Mouse (Mus musculus) forebrain, embryonic 14.5 days (tissue): ENCODE results near the gene Nags. TPM values are rescaled to one million over a fixed set of nuclear protein-coding genes. Genes with fewer than 3 reads are reported as not detected.
"Not testable (repeated sequence)": the region's sequence is repeated elsewhere in the genome, so short reads cannot be mapped to it uniquely, and the experiment has no call there.

Experiments
- ATAC-seq: fragments of 200-750 bp; cut with Nextera tagmentation; 2 replicates; pipeline ENCODE4 v1.8.0; 2017; ENCODE audit warnings: mild to moderate bottlenecking, moderate library complexity
- DNase-seq: peaks from one replicate; pipeline ENCODE4 v3.0.0-alpha.2; 2015; ENCODE audit warnings: low spot score
- H3K27ac ChIP-seq: fragments of 300-500 bp; sonication (generic); 2 replicates; pipeline ENCODE4 v1.5.1; 2014; ENCODE audit warnings: low read depth, mild to moderate bottlenecking, control low read depth, low read length, moderate library complexity
- H3K27me3 ChIP-seq: fragments of 300-500 bp; sonication (generic); replicated peaks from 2 replicates; pipeline ENCODE4 v1.6.1; 2014; ENCODE audit warnings: low read length, control low read depth, mixed read lengths; ENCODE audit not compliant: control insufficient read depth, insufficient read depth
- H3K36me3 ChIP-seq: fragments of 300-500 bp; sonication (generic); 2 replicates; pipeline ENCODE4 v1.6.1; 2014; ENCODE audit warnings: low read length, control low read depth; ENCODE audit not compliant: control insufficient read depth, insufficient read depth
- H3K4me1 ChIP-seq: fragments of 300-500 bp; sonication (generic); 2 replicates; pipeline ENCODE4 v1.6.1; 2014; ENCODE audit warnings: antibody characterized with exemption, low read length, control low read depth; ENCODE audit not compliant: control insufficient read depth, insufficient read depth
- H3K4me2 ChIP-seq: fragments of 300-500 bp; sonication (generic); 2 replicates; pipeline ENCODE4 v1.6.1; 2014; ENCODE audit warnings: mild to moderate bottlenecking, control low read depth, low read length
- H3K4me3 ChIP-seq: fragments of 300-500 bp; sonication (generic); 2 replicates; pipeline ENCODE4 v1.5.1; 2014; ENCODE audit warnings: low read depth, low read length, control low read depth
- H3K9ac ChIP-seq: fragments of 300-500 bp; sonication (generic); 2 replicates; pipeline ENCODE4 v1.6.1; 2014; ENCODE audit warnings: mild to moderate bottlenecking, low read length, control low read depth, moderate library complexity
- H3K9me3 ChIP-seq: fragments of 300-500 bp; sonication (generic); replicated peaks from 2 replicates; pipeline ENCODE4 v1.6.1; 2016; ENCODE audit warnings: low read length, control low read depth, mixed read lengths; ENCODE audit not compliant: control insufficient read depth
- WGBS: fragments of 180-500 bp; shearing (Covaris S2); extraction: QIAGEN DNeasy Blood & Tissue Kit; methylation state at CpG from one replicate; pipeline ENCODE4 v1.1.7; 2014; 5-methylcytosine and 5-hydroxymethylcytosine counted together
- polyA plus RNA-seq: library from polyadenylated mRNA; unstranded; fragments of >200 nt; fragmentation: Nextera tagmentation; extraction: Ambion mirVana; gene quantifications from 2 replicates; pipeline ENCODE4 v1.2.1, GENCODE M21; 2014

Gene Nags
- polyA plus RNA-seq, 1 experiment from 2014 or later = 0.17 TPM

GRCm38 (mm10) chr11:102146005-102146404 lies 692 bp downstream of the Nags start:
- no peak overlapping the region for H3K4me2 ChIP-seq

GRCm38 (mm10) chr11:102146531-102146930 lies 1.2 kb downstream of the Nags start:
- H3K4me2 ChIP-seq = no peak overlapping the region
- DNase-seq (no peak), ATAC-seq (no peak)
- no peaks in the 10 kb centered on the region for H3K9me3 ChIP-seq
- H3K36me3 ChIP-seq = no peaks in the 10 kb centered on the region
- H3K27ac ChIP-seq = no peak overlapping the region
- H3K27me3 ChIP-seq = peaks cover 62% of the 10 kb centered on the region
- H3K9ac ChIP-seq = no peak overlapping the region
- no peak overlapping the region for H3K4me3 ChIP-seq
- 7% methylated on average over 17 of the region's 17 CpGs for WGBS
- H3K4me1 ChIP-seq = no peaks in the 10 kb centered on the region

More at GRCm38 (mm10) chr11:102146005-102146404, 692 bp downstream of the Nags start:
- Histone ChIP-seq H3K36me3 (no peaks in the 10 kb centered on the region), H3K27me3 (peaks cover 62% of the 10 kb centered on the region), H3K9ac (no peak overlapping the region), H3K9me3 (no peaks in the 10 kb centered on the region), H3K4me1 (no peaks in the 10 kb centered on the region), H3K27ac (no peak overlapping the region), H3K4me3 (no peak overlapping the region)
- 8% methylated on average over 16 of the region's 16 CpGs for WGBS
- no peak for DNase-seq
- ATAC-seq = no peak

GRCm38 (mm10) chr11:102147213-102147989 lies 2.1 kb downstream of the Nags start:
- no peak for ATAC-seq
- 15% methylated on average over 34 of the region's 34 CpGs for WGBS
- H3K9ac ChIP-seq = no peak overlapping the region
- H3K9me3 ChIP-seq = no peaks in the 10 kb centered on the region
- peaks cover 62% of the 10 kb centered on the region for H3K27me3 ChIP-seq
- 0 out of 2 replicates have a peak, but pooled peaks cover under 1% of the 10 kb centered on the region for H3K36me3 ChIP-seq
- DNase-seq = no peak
- H3K4me2 ChIP-seq = no peak overlapping the region
- no peak overlapping the region for H3K27ac ChIP-seq
- no peaks in the 10 kb centered on the region for H3K4me1 ChIP-seq
- H3K4me3 ChIP-seq = no peak overlapping the region

GRCm38 (mm10) chr11:102156039-102156785 lies 10.9 kb downstream of the Nags start, which contains the start of gene Tmem101:
Gene Tmem101 (minus strand): TSS chr11:102156404.
- peak; percentile 96 for DNase-seq
- WGBS = under 1% methylated on average over 37 of the region's 37 CpGs
- Histone ChIP-seq H3K4me3 (peak within 1 kb of the TSS; percentile 72), H3K4me1 (peaks cover 6% of the 10 kb centered on the region), H3K9ac (peak within 1 kb of the TSS; percentile 78), H3K4me2 (peak within 1 kb of the TSS; percentile 89), H3K27ac (peak within 1 kb of the TSS; percentile 62), H3K27me3 (no peaks in the 10 kb centered on the region), H3K36me3 (peaks cover 23% of the 10 kb centered on the region), H3K9me3 (no peaks in the 10 kb centered on the region)
- ATAC-seq = peak; percentile 93

- Histone ChIP-seq H3K4me2 (no peak overlapping the region), H3K9ac (no peak overlapping the region), H3K4me3 (no peak overlapping the region), H3K27me3 (no peaks in the 10 kb centered on the region), H3K9me3 (no peaks in the 10 kb centered on the region), H3K27ac (no peak overlapping the region), H3K36me3 (peaks cover 23% of the 10 kb centered on the region), H3K4me1 (peaks cover 6% of the 10 kb centered on the region)
- 12% methylated on average over 1 of the region's 1 CpGs for whole genome bisulfite sequencing
- DNase-seq (no peak), ATAC-seq (peak; percentile 47)
Observed at GRCm38 (mm10) chr11:102156786-102157089, 11.4 kb downstream of the Nags start.

- H3K27ac ChIP-seq, H3K4me3 ChIP-seq, H3K4me1 ChIP-seq, DNase-seq, H3K9me3 ChIP-seq, H3K27me3 ChIP-seq, H3K9ac ChIP-seq, ATAC-seq, H3K4me2 ChIP-seq: not testable (repeated sequence)
- peaks cover 26% of the 10 kb centered on the region for H3K36me3 ChIP-seq
- WGBS = 86% methylated on average over 2 of the region's 2 CpGs
Observed at GRCm38 (mm10) chr11:102158024-102158423, 12.7 kb downstream of the Nags start.

- peaks cover 6% of the 10 kb centered on the region for H3K4me1 ChIP-seq
- peaks cover 33% of the 10 kb centered on the region for H3K36me3 ChIP-seq
- H3K4me2 ChIP-seq = no peak overlapping the region
- 78% methylated on average over 5 of the region's 5 CpGs for WGBS
- no peaks in the 10 kb centered on the region for H3K27me3 ChIP-seq
- H3K9ac ChIP-seq = no peak overlapping the region
- no peak overlapping the region for H3K27ac ChIP-seq
- H3K9me3 ChIP-seq = no peaks in the 10 kb centered on the region
- DNase-seq = no peak
- H3K4me3 ChIP-seq = no peak overlapping the region
- no peak for ATAC-seq
Observed at GRCm38 (mm10) chr11:102159781-102160180, 14.5 kb downstream of the Nags start.

- ATAC-seq = no peak; the same call in 1 of the 2 replicates
- peak; percentile 52 for DNase-seq
- Histone ChIP-seq H3K9me3 (no peaks in the 10 kb centered on the region), H3K4me1 (no peaks in the 10 kb centered on the region), H3K4me2 (no peak overlapping the region), H3K4me3 (no peak overlapping the region), H3K9ac (no peak overlapping the region), H3K36me3 (peaks cover 72% of the 10 kb centered on the region), H3K27ac (no peak overlapping the region), H3K27me3 (no peaks in the 10 kb centered on the region)
- WGBS = 69% methylated on average over 6 of the region's 6 CpGs
Observed at GRCm38 (mm10) chr11:102165971-102166722, 20.8 kb downstream of the Nags start.
